Mouse (Mus musculus): Measurements from ENCODE around the gene Hist1h4k. TPM values are rescaled to one million over a fixed set of nuclear protein-coding genes. Genes with fewer than 3 reads are reported as not detected.
A peak's percentile ranks its signal among the peaks of the same experiment; 100 is the strongest.

Gene Hist1h4k
- polyA plus RNA-seq, 1 experiment from 2014 or later = 2.9 TPM

DNA sequence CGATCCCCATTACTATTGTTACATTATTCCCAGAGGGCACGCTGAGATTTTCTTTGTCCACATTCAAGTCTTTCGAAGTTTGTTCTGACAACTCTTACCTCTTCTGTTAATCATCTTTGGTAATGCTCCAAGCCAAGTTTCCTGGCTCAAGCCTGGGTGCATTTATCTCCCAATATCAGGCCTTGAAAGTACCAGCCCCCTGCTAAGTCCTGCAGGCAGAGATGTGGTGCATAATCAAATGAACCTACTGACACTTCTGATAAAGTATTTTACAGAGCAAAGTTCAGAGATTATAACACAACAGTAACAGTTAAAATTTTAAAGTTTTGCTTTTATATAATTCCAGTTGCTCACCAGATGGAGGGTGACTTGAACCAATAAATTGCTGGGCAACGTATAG, 38.6 kb downstream of the Hist1h4k start:
- H3K27ac ChIP-seq = no peak overlapping the region
- H3K4me2 ChIP-seq (replicated peaks) = peak overlapping the region; percentile 54
- no peaks in the 10 kb centered on the region for H3K36me3 ChIP-seq
- 0 out of 2 replicates have a peak overlapping the region, but pooled peaks have one; percentile 36 for H3K9ac ChIP-seq
- ATAC-seq (ENCODE audit: low FRiP score) = no peak
- peak overlapping the region; percentile 36 for H3K4me3 ChIP-seq
- no peaks in the 10 kb centered on the region for H3K9me3 ChIP-seq (replicated peaks)
- 31% methylated on average over 4 of the region's 4 CpGs for WGBS
- no peaks in the 10 kb centered on the region for H3K27me3 ChIP-seq
- peaks cover 8% of the 10 kb centered on the region for H3K4me1 ChIP-seq

DNA sequence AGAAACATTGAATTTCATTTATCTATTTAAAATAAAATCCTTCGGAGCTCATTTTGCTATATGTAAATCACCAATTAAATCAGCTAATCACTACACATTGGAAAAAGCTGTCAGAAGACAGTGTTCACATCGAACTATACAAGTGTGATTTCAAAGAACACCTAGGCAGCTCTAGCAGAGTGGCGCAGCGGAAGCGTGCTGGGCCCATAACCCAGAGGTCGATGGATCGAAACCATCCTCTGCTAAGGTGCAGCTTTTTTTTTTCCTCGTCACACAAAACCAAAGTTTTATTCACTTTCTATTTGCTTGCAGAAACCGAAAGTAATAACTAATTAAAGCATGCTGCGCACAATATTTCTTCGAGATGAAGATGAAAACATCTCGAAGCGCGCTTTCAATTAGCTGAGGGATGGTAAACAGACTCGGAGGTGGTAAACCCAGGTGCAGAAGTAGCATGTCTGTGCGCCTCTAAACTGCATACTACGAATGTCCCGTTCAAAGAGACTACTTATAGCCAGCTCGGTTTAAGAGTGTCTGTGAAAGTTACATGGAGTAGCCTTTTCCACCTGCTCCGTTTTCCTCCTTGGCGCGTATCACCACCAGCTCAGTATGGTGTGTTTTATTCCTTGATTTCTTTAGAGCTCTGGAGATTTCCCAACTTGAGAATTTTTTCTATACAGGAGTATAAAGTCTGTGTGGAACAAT, 39.3 kb downstream of the Hist1h4k start:
- Histone ChIP-seq H3K4me3 (peak overlapping the region; percentile 36), H3K9me3 (replicated peaks) (no peaks in the 10 kb centered on the region), H3K27ac (no peak overlapping the region), H3K9ac (peak overlapping the region; percentile 36), H3K4me1 (peaks cover 8% of the 10 kb centered on the region), H3K36me3 (no peaks in the 10 kb centered on the region), H3K4me2 (replicated peaks) (peak overlapping the region; percentile 54), H3K27me3 (no peaks in the 10 kb centered on the region)
- 3% methylated on average over 22 of the region's 22 CpGs for WGBS
- peak; percentile 72 for ATAC-seq (ENCODE audit: low FRiP score)

DNA sequence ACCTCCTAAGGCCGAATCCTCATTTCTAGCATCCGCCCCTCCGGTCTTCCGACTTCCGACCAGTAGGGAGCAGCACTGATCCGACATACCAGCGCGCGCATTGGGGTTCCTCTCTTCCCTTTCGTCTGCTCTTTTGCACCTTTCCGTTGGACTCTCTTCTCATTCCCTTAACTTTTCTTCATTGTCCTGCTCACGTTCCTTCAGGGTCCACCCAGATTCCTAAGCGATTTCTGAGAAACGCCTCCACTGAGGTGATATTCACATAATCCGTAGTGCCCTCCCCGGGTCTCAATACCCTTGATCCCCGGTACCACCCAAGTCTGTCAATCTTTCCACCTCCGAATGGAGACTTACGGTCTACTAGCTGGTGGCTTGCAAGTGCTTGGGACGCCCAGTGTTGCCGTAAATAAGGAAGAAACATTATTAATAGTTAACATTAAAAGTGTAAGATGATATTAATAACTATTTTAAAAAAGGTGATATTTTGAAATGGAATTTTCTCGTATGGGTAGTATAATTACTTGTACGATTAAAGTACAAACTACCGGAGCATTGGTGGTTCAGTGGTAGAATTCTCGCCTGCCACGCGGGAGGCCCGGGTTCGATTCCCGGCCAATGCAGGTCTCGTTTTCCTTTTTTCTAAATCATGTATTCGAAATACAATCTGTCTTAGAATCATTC, 40.1 kb downstream of the Hist1h4k start:
- H3K27ac ChIP-seq = peak overlapping the region; percentile 67
- peak; percentile 83 for ATAC-seq (ENCODE audit: low FRiP score)
- WGBS = under 1% methylated on average over 32 of the region's 32 CpGs

DNA sequence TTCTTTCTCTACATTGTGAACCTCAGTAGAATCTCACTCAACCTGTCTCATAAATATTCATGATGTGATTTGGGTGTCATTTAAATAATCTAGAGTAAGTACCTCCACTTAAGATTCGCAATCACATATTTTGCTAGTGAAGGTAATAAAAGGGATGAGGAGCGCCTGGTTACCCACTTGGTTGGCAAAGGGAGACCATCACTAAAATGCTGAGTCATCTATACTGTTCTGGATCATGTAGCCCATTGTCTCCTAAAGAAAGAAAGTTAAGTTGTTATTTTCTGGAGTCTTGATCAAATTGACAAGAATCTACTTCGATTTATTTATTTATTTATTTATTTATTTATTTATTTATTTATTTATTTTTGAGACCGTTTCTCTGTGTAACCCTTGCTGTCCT, 43.6 kb downstream of the Hist1h4k start:
- no peak overlapping the region for H3K4me2 ChIP-seq (replicated peaks)
- H3K27ac ChIP-seq = no peak overlapping the region
- no peak overlapping the region for H3K4me3 ChIP-seq
- H3K27me3 ChIP-seq = no peaks in the 10 kb centered on the region
- ATAC-seq (ENCODE audit: low FRiP score) = no peak
- WGBS = 72% methylated on average over 4 of the region's 4 CpGs
- H3K9ac ChIP-seq = no peak overlapping the region
- H3K4me1 ChIP-seq = no peaks in the 10 kb centered on the region
- no peaks in the 10 kb centered on the region for H3K36me3 ChIP-seq
- no peaks in the 10 kb centered on the region for H3K9me3 ChIP-seq (replicated peaks)

More for the DNA sequence above, 40.1 kb downstream of the Hist1h4k start:
- peaks cover 4% of the 10 kb centered on the region for H3K4me1 ChIP-seq
- H3K9ac ChIP-seq = peak overlapping the region; percentile 59
- no peaks in the 10 kb centered on the region for H3K27me3 ChIP-seq
- peak overlapping the region; percentile 54 for H3K4me2 ChIP-seq (replicated peaks)
- peak overlapping the region; percentile 55 for H3K4me3 ChIP-seq
- H3K9me3 ChIP-seq (replicated peaks) = no peaks in the 10 kb centered on the region
- no peaks in the 10 kb centered on the region for H3K36me3 ChIP-seq

Small RNA genes within 50 kb of the gene (microRNA-seq; reads per million reads assigned to microRNA genes)
- not detected for gene Gm44346
- not detected for gene Gm44357
- not detected for gene Gm44367
- not detected for gene Gm44454

Other genes with a start within 250 kb of the Hist1h4k start
- 2.6 and 4.2 TPM in 2 replicates for gene Gm11273, start 249.1 kb downstream of the Hist1h4k start, polyA plus RNA-seq (2016; fragmentation: Nextera tagmentation; extraction: Ambion mirVana)
- gene Zkscan8, start 219.4 kb downstream of the Hist1h4k start, polyA plus RNA-seq (2016; fragmentation: Nextera tagmentation; extraction: Ambion mirVana) = 9.0 and 9.8 TPM in 2 replicates
- 0.20 and 0.22 TPM in 2 replicates for gene Olfr1366, start 207.7 kb downstream of the Hist1h4k start, polyA plus RNA-seq (2016; fragmentation: Nextera tagmentation; extraction: Ambion mirVana)
- not detected in 2 replicates for gene Olfr1535, start 190.6 kb downstream of the Hist1h4k start, polyA plus RNA-seq (2016; fragmentation: Nextera tagmentation; extraction: Ambion mirVana)
- gene Olfr1364, start 168.7 kb downstream of the Hist1h4k start, polyA plus RNA-seq (2016; fragmentation: Nextera tagmentation; extraction: Ambion mirVana) = not detected in 2 replicates
- gene Olfr1362, start 136.5 kb downstream of the Hist1h4k start, polyA plus RNA-seq (2016; fragmentation: Nextera tagmentation; extraction: Ambion mirVana) = not detected in 2 replicates
- 0.07 TPM in 1 of 2 replicates, not detected in the other for gene Olfr11, start 108.0 kb downstream of the Hist1h4k start, polyA plus RNA-seq (2016; fragmentation: Nextera tagmentation; extraction: Ambion mirVana)
- gene Olfr1361, start 87.1 kb downstream of the Hist1h4k start, polyA plus RNA-seq (2016; fragmentation: Nextera tagmentation; extraction: Ambion mirVana) = not detected in 2 replicates
- gene Olfr1360, start 73.1 kb downstream of the Hist1h4k start, polyA plus RNA-seq (2016; fragmentation: Nextera tagmentation; extraction: Ambion mirVana) = not detected in 2 replicates
- gene Olfr1359, start 52.4 kb downstream of the Hist1h4k start, polyA plus RNA-seq (2016; fragmentation: Nextera tagmentation; extraction: Ambion mirVana) = not detected in 2 replicates
- 3.6 and 4.4 TPM in 2 replicates for gene Hist1h2bl, start 34.4 kb downstream of the Hist1h4k start, polyA plus RNA-seq (2016; fragmentation: Nextera tagmentation; extraction: Ambion mirVana)
- gene Hist1h2ai, start 34.1 kb downstream of the Hist1h4k start, polyA plus RNA-seq (2016; fragmentation: Nextera tagmentation; extraction: Ambion mirVana) = 17.3 and 29.5 TPM in 2 replicates
- gene Hist1h3h, start 32.8 kb downstream of the Hist1h4k start, polyA plus RNA-seq (2016; fragmentation: Nextera tagmentation; extraction: Ambion mirVana) = 8.9 and 18.3 TPM in 2 replicates
- 2.6 and 4.9 TPM in 2 replicates for gene Hist1h2bm, start 28.5 kb downstream of the Hist1h4k start, polyA plus RNA-seq (2016; fragmentation: Nextera tagmentation; extraction: Ambion mirVana)
- gene Hist1h4j, start 15.4 kb downstream of the Hist1h4k start, polyA plus RNA-seq (2016; fragmentation: Nextera tagmentation; extraction: Ambion mirVana) = 0.98 and 1.0 TPM in 2 replicates
- gene Hist1h2ak, start 3.3 kb upstream of the Hist1h4k start, polyA plus RNA-seq (2016; fragmentation: Nextera tagmentation; extraction: Ambion mirVana) = 12.2 and 28.3 TPM in 2 replicates
- 2.2 and 2.8 TPM in 2 replicates for gene Hist1h2bn, start 3.6 kb upstream of the Hist1h4k start, polyA plus RNA-seq (2016; fragmentation: Nextera tagmentation; extraction: Ambion mirVana)
- 23.2 and 23.6 TPM in 2 replicates for gene Hist1h1b, start 30.1 kb upstream of the Hist1h4k start, polyA plus RNA-seq (2016; fragmentation: Nextera tagmentation; extraction: Ambion mirVana)
- gene Hist1h3i, start 32.9 kb upstream of the Hist1h4k start, polyA plus RNA-seq (2016; fragmentation: Nextera tagmentation; extraction: Ambion mirVana) = 87.0 and 110 TPM in 2 replicates
- gene Hist1h2an, start 36.7 kb upstream of the Hist1h4k start, polyA plus RNA-seq (2016; fragmentation: Nextera tagmentation; extraction: Ambion mirVana) = 5.2 TPM in 1 of 2 replicates, not detected in the other
- 1.9 and 2.4 TPM in 2 replicates for gene Hist1h2bp, start 37.0 kb upstream of the Hist1h4k start, polyA plus RNA-seq (2016; fragmentation: Nextera tagmentation; extraction: Ambion mirVana)
- gene Hist1h2bq, start 59.7 kb upstream of the Hist1h4k start, polyA plus RNA-seq (2016; fragmentation: Nextera tagmentation; extraction: Ambion mirVana) = 14.1 and 15.3 TPM in 2 replicates
- gene Hist1h2ao, start 60.0 kb upstream of the Hist1h4k start, polyA plus RNA-seq (2016; fragmentation: Nextera tagmentation; extraction: Ambion mirVana) = 3.4 TPM in 1 of 2 replicates, not detected in the other
- gene Hist1h4m, start 61.2 kb upstream of the Hist1h4k start, polyA plus RNA-seq (2016; fragmentation: Nextera tagmentation; extraction: Ambion mirVana) = not detected in 2 replicates
- gene Hist1h4n, start 81.7 kb upstream of the Hist1h4k start, polyA plus RNA-seq (2016; fragmentation: Nextera tagmentation; extraction: Ambion mirVana) = 6.2 and 10.1 TPM in 2 replicates
- 2,700 and 3,374 TPM in 2 replicates for gene Hist1h2ap, start 83.0 kb upstream of the Hist1h4k start, polyA plus RNA-seq (2016; fragmentation: Nextera tagmentation; extraction: Ambion mirVana)
- gene Hist1h2br, start 83.2 kb upstream of the Hist1h4k start, polyA plus RNA-seq (2016; fragmentation: Nextera tagmentation; extraction: Ambion mirVana) = 14.3 and 15.1 TPM in 2 replicates
- 19.1 and 20.5 TPM in 2 replicates for gene Zfp184, start 194.6 kb upstream of the Hist1h4k start, polyA plus RNA-seq (2016; fragmentation: Nextera tagmentation; extraction: Ambion mirVana)
- gene Pom121l2, start 230.7 kb upstream of the Hist1h4k start, polyA plus RNA-seq (2016; fragmentation: Nextera tagmentation; extraction: Ambion mirVana) = 0.14 TPM in 1 of 2 replicates, not detected in the other

Data from hindbrain, embryonic 12.5 days (tissue).